Mouse (Mus musculus) left cerebral cortex, postnatal 36 days (tissue): ENCODE data around the gene Rpl3. TPM values are rescaled to one million over a fixed set of nuclear protein-coding genes. Genes with fewer than 3 reads are reported as not detected.

Experiments
- DNase-seq, 2 experiments: peaks; one replicate each; pipeline ENCODE4 v3.0.0; 2021 to 2022; ENCODE audit warnings: low spot score in 2 of 2, mixed read lengths in 1 of 2
- intact Hi-C: fragments of 180-260 bp; cut with DNase I; formaldehyde crosslinking; loops from one replicate; pipeline ENCODE4 v1.15.1; 2025
- total RNA-seq, 2 experiments: library from RNA; stranded (reverse); gene quantifications; 2 replicates each; pipeline ENCODE4 v1.2.3; 2021

The Rpl3 gene
- total RNA-seq, 2 experiments from 2014 or later, result 416 to 501 TPM

- intact Hi-C loops, result loop anchor here (5.0 kb wide), 2 partner anchors 168 to 608 kb away; partner anchors contain the start of gene Rps19bp1
- no peak for DNase-seq
Measured at GRCm38 (mm10) chr15:80094201-80094600, 2.5 kb upstream of the Rpl3 start.

GRCm38 (mm10) chr15:80092599-80092998 lies 931 bp upstream of the Rpl3 start:
- intact Hi-C loops, result loop anchor here (5.0 kb wide), 2 partner anchors 170 to 610 kb away; partner anchors contain the start of gene Rps19bp1
- peak in 1 of 2 experiments; percentile 56 for DNase-seq

- intact Hi-C loops, result loop anchor here (5.0 kb wide), 2 partner anchors 170 to 610 kb away; partner anchors contain the start of gene Rps19bp1
- DNase-seq, result peak in 1 of 2 experiments; percentile 42
Measured at GRCm38 (mm10) chr15:80092041-80092441, 373 bp upstream of the Rpl3 start.

- intact Hi-C loops, result loop anchor here (5.0 kb wide), 2 partner anchors 172 to 612 kb away; partner anchors contain the start of gene Rps19bp1
- DNase-seq, result no peak
Measured at GRCm38 (mm10) chr15:80090741-80091120, 937 bp downstream of the Rpl3 start.

- no peak for DNase-seq
- intact Hi-C loops, result loop anchor here (5.0 kb wide), 2 partner anchors 172 to 612 kb away; partner anchors contain the start of gene Rps19bp1
Measured at GRCm38 (mm10) chr15:80090155-80090554, 1.5 kb downstream of the Rpl3 start.

GRCm38 (mm10) chr15:80088637-80089036 lies 3.0 kb downstream of the Rpl3 start:
- intact Hi-C loops, result no loop called here
- peak; percentile 85 to 89 for DNase-seq

- intact Hi-C loops, result no loop called here
- DNase-seq, result no peak
Measured at GRCm38 (mm10) chr15:80087406-80088012, 4.2 kb downstream of the Rpl3 start.

GRCm38 (mm10) chr15:80083740-80084139 lies 7.9 kb downstream of the Rpl3 start:
- no peak for DNase-seq
- intact Hi-C loops, result loop anchor here (5.0 kb wide), 2 partner anchors 251 to 331 kb away; partner anchors contain the start of genes Cbx6 and Npcd

GRCm38 (mm10) chr15:80083276-80083731 lies 8.4 kb downstream of the Rpl3 start:
- intact Hi-C loops, result loop anchor here (5.0 kb wide), 2 partner anchors 251 to 331 kb away; partner anchors contain the start of genes Cbx6 and Npcd
- DNase-seq, result peak; percentile 95 to 98

GRCm38 (mm10) chr15:80082661-80083275 lies 8.9 kb downstream of the Rpl3 start:
- intact Hi-C loops, result loop anchor here (5.0 kb wide), 2 partner anchors 250 to 330 kb away; partner anchors contain the start of genes Cbx6 and Npcd
- DNase-seq, result no peak

- intact Hi-C loops, result loop anchor here (5.0 kb wide), 2 partner anchors 250 to 330 kb away; partner anchors contain the start of genes Cbx6 and Npcd
Measured at GRCm38 (mm10) chr15:80081801-80082546, 9.7 kb downstream of the Rpl3 start.

GRCm38 (mm10) chr15:80080711-80081615 lies 10.7 kb downstream of the Rpl3 start:
- no peak for DNase-seq
- intact Hi-C loops, result loop anchor here (5.0 kb wide), 2 partner anchors 249 to 329 kb away; partner anchors contain the start of genes Cbx6 and Npcd

More at GRCm38 (mm10) chr15:80081801-80082546, 9.7 kb downstream of the Rpl3 start:
- no peak for DNase-seq

GRCm38 (mm10) chr15:80079954-80080353 lies 11.7 kb downstream of the Rpl3 start:
- DNase-seq, result no peak
- intact Hi-C loops, result loop anchor here (5.0 kb wide), 2 partner anchors 248 to 328 kb away; partner anchors contain the start of genes Cbx6 and Npcd

GRCm38 (mm10) chr15:80079129-80079668 lies 12.5 kb downstream of the Rpl3 start:
- DNase-seq, result no peak
- intact Hi-C loops, result no loop called here

- no peak for DNase-seq
- intact Hi-C loops, result no loop called here
Measured at GRCm38 (mm10) chr15:80078058-80078814, 13.4 kb downstream of the Rpl3 start.

- intact Hi-C loops, result loop anchor here (2.0 kb wide), 2 partner anchors 64 to 130 kb away; no protein-coding TSS in a partner anchor
Measured at GRCm38 (mm10) chr15:80076338-80077136, 15.1 kb downstream of the Rpl3 start.

More at GRCm38 (mm10) chr15:80076338-80077136, 15.1 kb downstream of the Rpl3 start:
- no peak for DNase-seq
